Mouse (Mus musculus): Measurements from ENCODE around the gene Pex10. TPM values are rescaled to one million over a fixed set of nuclear protein-coding genes. Genes with fewer than 3 reads are reported as not detected.
A peak's percentile ranks its signal among the peaks of the same experiment; 100 is the strongest.

Pex10 gene
- 10 to 100 TPM; 19.4 to 23.1 TPM for total RNA-seq (2021)

DNA sequence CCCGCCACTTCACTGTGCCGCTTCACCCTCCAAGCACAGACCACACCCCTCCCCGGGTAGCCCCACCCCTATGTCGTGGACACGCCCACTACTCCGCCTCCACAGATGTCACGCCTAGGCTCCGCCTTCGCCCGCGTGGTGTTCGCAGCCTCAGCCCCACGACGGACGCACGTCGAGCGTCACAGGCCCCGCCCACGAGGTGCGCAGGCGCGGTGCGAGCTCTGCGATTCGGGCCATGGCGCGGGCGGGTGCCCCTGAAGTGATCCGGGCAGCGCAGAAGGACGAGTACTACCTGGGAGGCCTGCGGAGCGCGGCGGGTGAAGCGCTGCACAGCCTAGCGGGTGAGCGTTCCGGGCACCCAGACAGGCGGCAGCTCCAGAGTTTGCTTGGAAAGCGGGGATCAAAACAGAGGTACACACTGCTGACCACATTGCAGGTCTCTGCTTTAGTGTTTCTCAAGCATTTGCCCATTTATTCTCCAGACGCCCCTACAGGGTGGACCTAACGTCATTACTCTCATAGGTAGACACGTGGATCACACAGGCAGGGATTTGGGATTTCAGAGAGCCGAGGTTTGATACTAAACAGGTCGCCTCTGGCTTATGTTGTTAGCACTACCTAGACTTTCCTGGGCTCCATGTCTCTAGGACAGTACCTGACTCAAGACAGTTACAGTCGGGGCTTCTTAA is at the start of gene Pex10:
TSS of gene Pex10 (plus strand) at position 183 of the 689 bp plus-strand sequence.
- DNase-seq: peak; percentile 97
- intact Hi-C loops (cut with DNase I): loop anchor here (1.0 to 5.0 kb wide), 2 partner anchors 86 to 105 kb away; partner anchors contain the start of genes Hes5 and Pank4

DNA sequence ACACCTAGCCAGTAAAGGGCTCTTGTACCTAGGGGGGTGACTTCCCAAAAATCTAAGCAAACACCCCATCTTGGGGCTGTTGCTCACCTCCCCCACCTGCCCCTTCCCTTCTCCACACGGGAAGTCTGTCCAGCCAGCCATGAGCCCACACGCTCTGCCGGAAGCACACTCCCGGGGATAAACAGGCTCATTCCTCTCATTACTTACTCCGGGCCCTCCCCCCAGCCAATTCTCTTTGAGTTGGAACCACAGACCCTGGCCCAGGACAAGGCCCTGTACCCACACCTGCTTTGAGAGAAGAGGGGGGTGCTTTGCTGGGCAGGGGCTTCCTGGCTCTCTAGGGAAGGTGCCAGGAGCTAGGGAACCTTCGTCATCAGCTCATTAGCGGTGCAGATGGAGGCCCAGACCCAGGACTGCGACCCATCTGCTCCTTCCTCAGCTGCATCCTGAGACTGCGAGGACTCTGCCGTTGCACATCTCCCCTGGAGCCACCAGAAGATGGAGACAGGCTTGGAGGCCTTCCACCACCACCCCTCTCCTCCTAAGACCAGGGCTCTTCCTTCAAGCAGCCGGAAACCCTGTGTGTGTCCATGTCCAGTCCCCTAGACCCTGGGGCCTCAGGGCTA is 49.5 kb upstream of the Pex10 start:
- DNase-seq: no peak
- intact Hi-C loops (cut with DNase I): no loop called here

DNA sequence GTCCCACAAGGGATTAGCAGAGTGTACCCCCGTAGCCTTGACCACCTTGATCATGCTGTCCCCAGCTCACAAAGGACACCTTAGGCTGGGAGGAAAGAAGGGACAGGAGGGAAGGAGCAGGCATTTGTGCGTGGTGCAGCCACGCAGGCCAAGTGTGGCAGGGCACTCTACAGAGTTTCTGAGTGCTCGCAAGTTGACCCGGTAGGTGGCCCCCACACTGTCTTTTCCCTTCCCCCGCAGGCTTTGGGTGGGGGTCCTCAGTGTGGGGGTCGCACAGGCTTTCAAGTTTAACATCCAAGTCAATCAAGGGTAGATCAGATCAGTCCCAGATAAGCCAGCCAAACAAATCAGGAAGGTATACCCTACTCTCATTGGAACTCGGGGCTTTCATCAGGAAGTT is 48.8 kb upstream of the Pex10 start:
- no peak for DNase-seq
- intact Hi-C loops (cut with DNase I): no loop called here

- peak; percentile 10 to 20 for DNase-seq
- intact Hi-C loops (cut with DNase I): no loop called here
Measured at GRCm38 (mm10) chr4:155018601-155019335, 48.0 kb upstream of the Pex10 start.

- peak in 1 of 2 experiments; percentile 7 for DNase-seq
- intact Hi-C loops (cut with DNase I): no loop called here
Measured at GRCm38 (mm10) chr4:155019336-155019847, 47.4 kb upstream of the Pex10 start.

DNA sequence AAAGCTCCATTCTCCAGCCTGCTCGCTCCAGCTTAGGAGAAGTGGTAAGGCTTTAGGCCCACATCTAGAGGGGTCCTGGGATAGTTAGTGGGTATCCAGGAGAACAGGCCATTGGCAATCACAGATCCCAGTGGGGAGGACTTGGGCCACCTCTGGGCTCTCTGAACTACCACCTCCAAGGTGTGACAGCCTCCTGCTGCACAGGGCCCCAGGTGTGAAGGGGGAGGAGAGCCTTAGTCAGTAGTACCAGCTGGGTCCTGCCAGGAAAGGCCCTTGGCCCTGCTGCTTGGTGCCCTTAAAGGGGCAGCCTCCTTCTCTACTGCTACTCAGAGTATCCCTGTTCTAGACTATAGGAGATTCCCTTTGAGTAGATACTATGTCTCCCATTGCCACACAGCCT is 46.7 kb upstream of the Pex10 start:
- DNase-seq: no peak
- intact Hi-C loops (cut with DNase I): no loop called here

DNA sequence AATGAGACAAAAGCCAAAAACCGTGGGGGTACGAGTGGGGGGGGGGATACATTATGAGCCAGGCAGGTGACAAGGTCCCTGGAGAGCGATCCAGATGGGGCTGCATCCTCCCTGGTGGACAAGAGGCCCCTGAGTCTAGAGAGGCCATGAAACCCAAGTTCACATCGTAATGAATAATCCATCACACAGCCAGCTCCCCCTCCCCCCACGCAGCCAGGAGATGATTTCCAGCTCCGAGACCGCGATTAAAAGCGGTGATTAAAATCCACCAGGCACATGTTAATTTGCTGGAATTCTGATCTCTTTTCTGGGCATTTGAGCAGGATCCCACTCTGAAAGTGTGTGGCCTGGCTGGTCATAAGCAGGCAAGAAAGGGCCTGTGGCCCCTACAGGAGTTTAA is 46.0 kb upstream of the Pex10 start:
- DNase-seq: no peak
- intact Hi-C loops (cut with DNase I): no loop called here

DNA sequence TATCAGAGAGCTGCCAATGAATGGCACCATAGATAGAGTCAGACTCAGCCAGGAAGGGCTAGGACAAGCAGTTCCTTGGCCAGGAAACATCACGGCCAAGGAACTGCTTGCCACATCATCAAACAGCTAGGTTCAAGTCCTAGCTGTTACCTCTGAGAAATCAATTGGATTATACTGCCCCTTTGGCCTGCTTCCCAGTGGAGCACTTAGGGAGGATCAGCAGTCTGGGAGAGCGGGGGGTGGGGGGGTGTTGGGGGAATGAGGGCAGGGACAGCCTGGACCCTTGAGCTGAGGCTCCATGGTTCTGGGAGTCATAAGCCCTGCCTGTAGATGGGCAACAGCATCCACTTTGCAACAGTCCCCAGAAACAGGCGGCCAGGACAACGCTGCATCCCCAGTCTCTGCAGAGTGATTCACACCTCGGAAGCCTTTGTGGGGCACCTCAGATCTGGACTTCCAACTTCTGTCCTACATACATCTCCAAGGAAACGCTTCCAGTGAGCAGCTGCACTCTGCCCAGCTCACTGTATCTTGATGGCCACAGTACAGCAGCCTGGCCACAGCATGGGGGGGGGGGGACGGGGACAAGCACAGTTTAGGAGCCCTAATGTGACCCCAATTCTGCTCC is 44.5 kb upstream of the Pex10 start:
- intact Hi-C loops (cut with DNase I): no loop called here
- no peak for DNase-seq

DNA sequence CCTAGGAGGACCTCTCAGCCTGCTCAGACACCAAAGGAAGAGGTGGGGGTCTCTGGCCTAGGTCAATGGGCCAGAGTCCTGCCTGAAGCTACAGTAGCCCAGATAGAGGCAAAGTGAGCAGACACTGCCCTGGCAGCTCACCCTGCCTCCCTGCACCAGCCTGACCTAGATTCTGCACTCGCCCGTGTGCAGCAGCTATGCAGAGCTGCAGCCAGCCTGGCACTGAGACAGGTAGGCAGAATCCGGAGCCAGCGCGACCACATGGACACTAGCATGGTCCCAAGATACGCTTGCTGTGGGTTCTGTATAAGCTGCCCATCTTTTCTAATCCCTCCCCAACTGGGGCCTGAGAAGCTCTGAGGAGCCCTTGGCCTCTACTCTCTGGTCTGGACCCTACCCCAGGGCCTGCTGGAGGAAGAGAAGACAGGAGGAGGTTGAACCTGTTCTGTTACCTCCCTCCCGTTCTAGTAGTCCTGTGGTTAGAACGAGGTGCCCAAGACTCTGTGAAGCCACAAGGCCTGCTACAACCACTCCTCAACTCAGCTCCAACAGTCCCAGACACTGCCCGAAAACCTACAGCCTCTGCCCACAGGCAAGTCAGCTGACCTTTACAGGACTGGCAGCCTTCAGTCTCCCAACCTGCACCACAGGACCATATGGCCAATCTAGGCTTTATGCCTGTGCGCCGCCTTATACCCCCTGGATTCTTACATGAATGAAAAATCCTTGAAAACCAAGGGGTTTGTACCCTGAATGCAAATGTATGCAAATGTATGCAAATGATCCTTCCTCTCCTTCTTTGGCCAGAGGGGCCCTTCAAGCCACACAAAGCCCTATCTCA is 42.4 kb upstream of the Pex10 start:
- no peak for DNase-seq
- intact Hi-C loops (cut with DNase I): no loop called here

- intact Hi-C loops (cut with DNase I): no loop called here
- no peak for DNase-seq
Measured at GRCm38 (mm10) chr4:155033115-155033514, 33.7 kb upstream of the Pex10 start.

- no peak for DNase-seq
- intact Hi-C loops (cut with DNase I): no loop called here
Measured at GRCm38 (mm10) chr4:155034202-155034601, 32.6 kb upstream of the Pex10 start.

GRCm38 (mm10) chr4:155034787-155035186 is 32.0 kb upstream of the Pex10 start:
- no peak for DNase-seq
- intact Hi-C loops (cut with DNase I): no loop called here

DNA sequence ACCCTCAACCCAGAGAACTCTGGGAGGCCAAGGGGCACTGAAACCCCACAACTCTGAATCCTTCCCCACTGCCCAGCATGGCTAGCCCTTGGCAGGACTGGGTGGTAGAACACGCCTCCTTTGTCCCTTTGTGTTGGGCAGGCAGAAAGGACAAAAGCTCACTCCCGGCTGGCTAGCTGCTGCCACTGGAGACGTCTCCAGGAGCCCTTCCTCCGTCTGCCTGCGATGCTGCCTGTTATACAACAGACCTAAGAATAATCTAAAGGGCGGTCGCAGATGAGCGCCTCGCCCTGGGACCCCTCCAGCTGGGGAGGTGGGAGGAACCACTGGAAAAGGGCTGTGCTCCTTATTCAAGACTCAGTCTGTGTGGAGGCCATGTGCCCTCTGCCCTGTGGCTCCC is 26.6 kb upstream of the Pex10 start:
- no peak for DNase-seq
- intact Hi-C loops (cut with DNase I): no loop called here

- intact Hi-C loops (cut with DNase I): no loop called here
- no peak for DNase-seq
Measured at GRCm38 (mm10) chr4:155040696-155041095, 26.1 kb upstream of the Pex10 start.

DNA sequence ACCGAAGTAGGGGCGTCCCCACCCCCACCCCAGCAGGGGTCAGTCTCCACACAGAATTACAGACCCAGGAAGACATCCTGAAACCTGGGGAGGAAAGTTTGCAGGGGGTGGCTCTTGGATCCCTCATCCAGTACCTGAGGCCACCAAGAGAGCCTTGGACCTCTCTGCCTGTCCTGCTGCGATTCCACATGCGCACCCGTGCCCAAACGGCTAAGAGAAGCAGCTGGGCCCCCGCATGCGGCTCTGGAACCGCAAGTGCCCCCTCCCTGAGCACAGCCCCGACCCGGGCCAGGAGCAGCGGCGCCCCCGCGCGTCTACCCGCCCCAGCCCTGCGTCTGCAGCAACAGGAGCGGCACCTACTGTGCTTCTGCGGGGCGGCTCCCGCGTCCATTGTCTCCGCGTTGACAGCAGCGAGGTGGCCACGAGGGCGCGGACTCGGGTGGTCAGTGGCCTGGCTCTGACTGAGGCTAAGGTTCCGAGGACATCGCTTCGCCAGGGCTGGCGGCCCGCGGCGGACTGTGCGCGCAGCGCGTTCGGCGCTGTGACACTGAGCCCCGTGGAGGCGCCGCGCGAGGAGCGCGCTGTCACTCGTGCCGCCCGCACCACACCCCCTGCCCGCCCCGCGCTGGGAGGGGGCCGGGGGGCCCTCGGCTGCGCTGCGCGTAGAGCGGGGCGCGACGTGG is 24.1 kb upstream of the Pex10 start:
- DNase-seq: no peak
- intact Hi-C loops (cut with DNase I): no loop called here

- intact Hi-C loops (cut with DNase I): no loop called here
- DNase-seq: no peak
Measured at GRCm38 (mm10) chr4:155043289-155043625, 23.6 kb upstream of the Pex10 start.

GRCm38 (mm10) chr4:155046636-155047035 is 20.2 kb upstream of the Pex10 start:
- intact Hi-C loops (cut with DNase I): no loop called here
- no peak for DNase-seq

GRCm38 (mm10) chr4:155050116-155050515 is 16.7 kb upstream of the Pex10 start:
- intact Hi-C loops (cut with DNase I): loop anchor here (5.0 kb wide), 1 partner anchor 178 kb away; no protein-coding TSS in a partner anchor
- no peak for DNase-seq

GRCm38 (mm10) chr4:155056724-155057123 is 10.1 kb upstream of the Pex10 start, which contains the start of gene Plch2:
Gene Plch2 (minus strand): TSS chr4:155056784.
- intact Hi-C loops (cut with DNase I): no loop called here
- no peak for DNase-seq

GRCm38 (mm10) chr4:155058325-155058724 is 8.5 kb upstream of the Pex10 start:
- intact Hi-C loops (cut with DNase I): no loop called here
- no peak for DNase-seq

Measured in heart, postnatal 36 days (tissue).